Mouse (Mus musculus): ENCODE measurements at regions not wholly inside any gene's neighbourhood (a gene's known extent, or its start where the extent isn't known, plus 50 kb on each side); places are given as distances from the start of the nearest gene placed in this dataset.

DNA sequence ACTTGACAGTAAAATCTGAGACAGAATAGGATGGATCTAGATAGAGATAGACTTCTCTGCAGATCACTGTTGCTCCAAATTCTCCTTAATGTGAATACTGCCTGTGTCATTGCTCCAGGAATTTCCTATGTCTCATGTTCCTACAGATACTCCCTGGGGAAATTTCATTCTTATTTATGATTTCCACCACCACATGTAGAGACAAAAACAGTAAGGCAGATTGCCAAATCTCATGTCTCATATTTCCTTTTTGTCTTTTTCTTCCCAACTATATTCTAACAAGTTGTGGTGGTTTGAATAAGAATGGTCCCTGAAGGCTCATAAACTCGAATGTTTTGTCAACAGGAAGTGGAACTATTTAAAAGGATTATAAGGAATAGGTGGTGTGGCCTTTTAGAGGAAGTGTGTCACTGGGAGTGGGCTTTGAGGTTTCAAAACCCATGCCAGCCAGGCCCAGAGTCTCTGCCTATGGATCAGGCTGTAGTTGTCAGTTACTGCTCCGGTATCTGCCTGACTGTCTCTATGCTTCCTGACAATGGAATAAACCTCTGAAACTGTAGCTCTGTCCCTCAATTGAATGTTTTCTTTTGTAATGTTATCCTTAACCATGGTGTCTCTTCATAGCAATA, 234.3 kb upstream of the Tet2 start:
- Histone ChIP-seq H3ac (ENCODE audit: control insufficient read depth, insufficient read length, low read depth) (no peak overlapping the region), H3K79me2 (ENCODE audit: control insufficient read depth, insufficient read depth) (no peaks in the 10 kb centered on the region), H3K79me3 (ENCODE audit: low read depth) (no peaks in the 10 kb centered on the region), H3K27me3 (ENCODE audit: control insufficient read depth, insufficient read depth, insufficient read length) (no peaks in the 10 kb centered on the region), H3K36me3 (ENCODE audit: control insufficient read depth, insufficient read depth) (no peaks in the 10 kb centered on the region), H3K4me3 (ENCODE audit: insufficient read depth, poor library complexity, severe bottlenecking) (no peak overlapping the region)
- no peak for TF ChIP-seq MAX (IDR thresholded peaks at IDR 0.05)
- TF ChIP-seq MYOG (IDR thresholded peaks at IDR 0.05; ENCODE audit: control insufficient read depth, extremely low read depth, insufficient read length): no peak
- TF ChIP-seq MYOD1 (IDR thresholded peaks at IDR 0.05; ENCODE audit: control insufficient read depth, insufficient read length, low read depth): no peak
- TF ChIP-seq CTCF (IDR thresholded peaks at IDR 0.05; ENCODE audit: control insufficient read depth, insufficient read depth, insufficient read length): no peak
- TF ChIP-seq CEBPB (IDR thresholded peaks at IDR 0.05; ENCODE audit: low read depth): no peak
- no peak for TF ChIP-seq FOSL1 (IDR thresholded peaks at IDR 0.05; ENCODE audit: insufficient read depth, low read length, poor library complexity, severe bottlenecking)
- no peak for TF ChIP-seq USF1 (IDR thresholded peaks at IDR 0.05; ENCODE audit: low read depth)

DNA sequence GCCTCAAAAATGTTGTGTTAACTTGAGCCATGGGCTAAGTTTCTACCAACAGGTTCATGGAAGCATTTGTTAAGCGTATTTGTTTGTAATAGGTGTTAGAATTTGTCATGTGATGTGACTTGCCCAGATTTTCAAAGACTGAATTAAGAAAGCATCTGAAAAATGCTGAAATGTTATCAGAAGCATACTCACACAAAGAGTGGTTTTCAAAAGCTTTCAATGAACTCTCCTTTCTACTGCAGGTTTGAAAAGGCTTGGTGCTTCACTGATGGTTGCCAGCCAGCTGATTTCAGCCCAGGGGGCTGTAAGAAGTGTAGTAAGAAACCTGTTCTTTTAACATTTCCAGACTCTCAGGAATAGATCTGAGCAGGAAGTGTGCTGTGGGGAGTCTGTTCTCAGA, 238.1 kb upstream of the Tet2 start:
- H3K4me3 ChIP-seq (ENCODE audit: insufficient read depth, poor library complexity, severe bottlenecking): no peak overlapping the region
- no peak overlapping the region for H3ac ChIP-seq (ENCODE audit: control insufficient read depth, insufficient read length, low read depth)
- H3K79me2 ChIP-seq (ENCODE audit: control insufficient read depth, insufficient read depth): no peaks in the 10 kb centered on the region
- H3K79me3 ChIP-seq (ENCODE audit: low read depth): no peaks in the 10 kb centered on the region
- H3K27me3 ChIP-seq (ENCODE audit: control insufficient read depth, insufficient read depth, insufficient read length): no peaks in the 10 kb centered on the region
- H3K36me3 ChIP-seq (ENCODE audit: control insufficient read depth, insufficient read depth): no peaks in the 10 kb centered on the region
- no peak for TF ChIP-seq FOSL1 (IDR thresholded peaks at IDR 0.05; ENCODE audit: insufficient read depth, low read length, poor library complexity, severe bottlenecking)

DNA sequence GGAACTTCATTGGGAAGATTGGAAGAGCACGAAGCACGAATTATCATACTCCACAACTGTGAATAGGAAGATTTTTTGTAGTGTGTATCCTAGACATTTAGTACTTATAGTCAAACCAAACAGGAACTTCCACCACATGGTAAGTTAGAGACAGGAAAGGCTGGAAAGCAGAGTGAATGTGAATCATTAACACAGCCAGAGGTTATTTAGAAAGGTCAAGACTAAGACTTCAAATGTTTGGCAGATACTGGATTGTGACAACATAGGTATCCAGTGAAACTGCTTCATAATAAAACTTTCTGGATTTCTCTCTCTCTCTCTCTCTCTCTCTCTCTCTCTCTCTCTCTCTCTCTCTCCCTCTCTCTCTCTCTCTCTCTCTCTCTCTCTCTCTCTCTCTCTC, 246.4 kb upstream of the Tet2 start:
- Histone ChIP-seq H3K4me3 (ENCODE audit: insufficient read depth, poor library complexity, severe bottlenecking) (no peak overlapping the region), H3K36me3 (ENCODE audit: control insufficient read depth, insufficient read depth) (no peaks in the 10 kb centered on the region), H3ac (ENCODE audit: control insufficient read depth, insufficient read length, low read depth) (no peak overlapping the region), H3K79me3 (ENCODE audit: low read depth) (no peaks in the 10 kb centered on the region), H3K79me2 (ENCODE audit: control insufficient read depth, insufficient read depth) (no peaks in the 10 kb centered on the region), H3K27me3 (ENCODE audit: control insufficient read depth, insufficient read depth, insufficient read length) (no peaks in the 10 kb centered on the region)
- TF ChIP-seq USF1 (IDR thresholded peaks at IDR 0.05; ENCODE audit: low read depth) (no peak), CEBPB (IDR thresholded peaks at IDR 0.05; ENCODE audit: low read depth) (no peak), CTCF (IDR thresholded peaks at IDR 0.05; ENCODE audit: control insufficient read depth, insufficient read depth, insufficient read length) (no peak), MAX (IDR thresholded peaks at IDR 0.05) (no peak), FOSL1 (IDR thresholded peaks at IDR 0.05; ENCODE audit: insufficient read depth, low read length, poor library complexity, severe bottlenecking) (no peak), MYOD1 (IDR thresholded peaks at IDR 0.05; ENCODE audit: control insufficient read depth, insufficient read length, low read depth) (no peak), MYOG (IDR thresholded peaks at IDR 0.05; ENCODE audit: control insufficient read depth, extremely low read depth, insufficient read length) (no peak)

DNA sequence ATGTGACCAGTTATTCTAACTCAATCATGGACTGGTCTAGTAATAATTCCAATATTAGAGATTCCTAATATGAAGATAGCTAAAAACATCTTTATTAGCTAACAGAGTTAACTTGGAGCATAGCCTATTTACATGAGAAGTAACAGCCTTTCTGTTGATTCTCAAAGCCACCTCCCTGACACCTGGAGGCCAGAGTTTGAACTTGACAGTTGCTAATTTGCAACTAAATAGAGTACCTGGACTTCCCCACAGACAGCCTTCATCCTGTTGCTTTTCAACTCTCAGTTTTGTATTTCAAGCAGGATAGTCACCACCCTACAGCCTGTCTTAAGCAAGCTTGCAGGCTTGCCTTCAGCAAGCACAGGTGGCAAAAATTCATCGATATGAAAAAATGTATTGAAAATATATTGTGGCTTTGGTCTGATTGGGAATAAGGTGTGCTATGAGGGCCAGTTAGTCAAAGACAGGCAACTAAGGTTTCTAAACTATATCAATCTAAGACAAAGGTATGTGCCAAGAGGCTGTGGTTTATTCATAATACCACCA, 264.1 kb upstream of the Tet2 start:
- TF ChIP-seq CEBPB (IDR thresholded peaks at IDR 0.05; ENCODE audit: low read depth): no peak
- TF ChIP-seq MAX (IDR thresholded peaks at IDR 0.05): no peak
- TF ChIP-seq MYOD1 (IDR thresholded peaks at IDR 0.05; ENCODE audit: control insufficient read depth, insufficient read length, low read depth): no peak
- no peak for TF ChIP-seq USF1 (IDR thresholded peaks at IDR 0.05; ENCODE audit: low read depth)
- no peak for TF ChIP-seq MYOG (IDR thresholded peaks at IDR 0.05; ENCODE audit: control insufficient read depth, extremely low read depth, insufficient read length)
- no peak for TF ChIP-seq CTCF (IDR thresholded peaks at IDR 0.05; ENCODE audit: control insufficient read depth, insufficient read depth, insufficient read length)
- no peak for TF ChIP-seq FOSL1 (IDR thresholded peaks at IDR 0.05; ENCODE audit: insufficient read depth, low read length, poor library complexity, severe bottlenecking)
- no peaks in the 10 kb centered on the region for H3K36me3 ChIP-seq (ENCODE audit: control insufficient read depth, insufficient read depth)
- H3ac ChIP-seq (ENCODE audit: control insufficient read depth, insufficient read length, low read depth): no peak overlapping the region
- no peak overlapping the region for H3K4me3 ChIP-seq (ENCODE audit: insufficient read depth, poor library complexity, severe bottlenecking)
- no peaks in the 10 kb centered on the region for H3K79me2 ChIP-seq (ENCODE audit: control insufficient read depth, insufficient read depth)
- no peaks in the 10 kb centered on the region for H3K79me3 ChIP-seq (ENCODE audit: low read depth)
- no peaks in the 10 kb centered on the region for H3K27me3 ChIP-seq (ENCODE audit: control insufficient read depth, insufficient read depth, insufficient read length)

DNA sequence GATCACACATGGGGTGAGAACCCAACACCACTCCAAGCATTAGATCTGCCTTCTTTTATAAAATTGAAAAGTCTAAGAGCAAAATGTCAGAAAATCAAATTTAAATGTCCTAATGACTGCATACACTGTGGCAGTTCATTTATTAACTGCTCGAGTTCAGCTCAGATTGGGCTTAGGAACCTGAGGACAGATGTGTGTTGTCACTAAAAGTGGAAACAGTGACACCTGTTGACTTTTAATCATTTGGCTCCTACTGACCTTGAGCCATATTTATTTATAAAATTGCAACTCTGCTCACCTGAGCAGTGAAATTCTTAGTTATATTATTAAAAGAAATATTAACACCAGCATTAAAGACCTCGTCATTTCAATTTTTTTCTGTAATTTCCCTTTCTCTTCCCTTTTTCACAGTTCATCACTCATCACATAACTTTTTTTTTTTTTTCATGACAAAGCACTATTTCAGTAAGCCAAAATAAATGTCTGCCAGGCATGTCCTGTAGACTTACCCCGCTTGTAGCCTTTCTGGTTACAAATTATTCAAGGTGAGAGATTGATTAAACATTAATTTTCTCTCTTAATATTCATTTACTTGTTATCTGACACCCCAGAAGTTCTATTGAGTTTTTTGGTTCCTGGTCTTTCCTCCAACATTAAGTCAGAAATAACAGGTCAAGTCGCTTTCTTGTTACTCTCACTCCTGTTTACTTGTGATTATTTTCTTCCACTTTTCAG, 274.2 kb upstream of the Tet2 start:
- no peaks in the 10 kb centered on the region for H3K27me3 ChIP-seq (ENCODE audit: control insufficient read depth, insufficient read depth, insufficient read length)
- H3ac ChIP-seq (ENCODE audit: control insufficient read depth, insufficient read length, low read depth): no peak overlapping the region

More for the DNA sequence above, 274.2 kb upstream of the Tet2 start:
- H3K4me3 ChIP-seq (ENCODE audit: insufficient read depth, poor library complexity, severe bottlenecking): no peak overlapping the region
- TF ChIP-seq USF1 (IDR thresholded peaks at IDR 0.05; ENCODE audit: low read depth) (no peak), FOSL1 (IDR thresholded peaks at IDR 0.05; ENCODE audit: insufficient read depth, low read length, poor library complexity, severe bottlenecking) (no peak), CTCF (IDR thresholded peaks at IDR 0.05; ENCODE audit: control insufficient read depth, insufficient read depth, insufficient read length) (no peak), MYOD1 (IDR thresholded peaks at IDR 0.05; ENCODE audit: control insufficient read depth, insufficient read length, low read depth) (no peak), MAX (IDR thresholded peaks at IDR 0.05) (no peak), CEBPB (IDR thresholded peaks at IDR 0.05; ENCODE audit: low read depth) (no peak), MYOG (IDR thresholded peaks at IDR 0.05; ENCODE audit: control insufficient read depth, extremely low read depth, insufficient read length) (no peak)
- H3K79me3 ChIP-seq (ENCODE audit: low read depth): no peaks in the 10 kb centered on the region
- no peaks in the 10 kb centered on the region for H3K36me3 ChIP-seq (ENCODE audit: control insufficient read depth, insufficient read depth)
- no peaks in the 10 kb centered on the region for H3K79me2 ChIP-seq (ENCODE audit: control insufficient read depth, insufficient read depth)
